Mouse (Mus musculus): ENCODE data around the gene Nfib.

Nfib gene

DNA sequence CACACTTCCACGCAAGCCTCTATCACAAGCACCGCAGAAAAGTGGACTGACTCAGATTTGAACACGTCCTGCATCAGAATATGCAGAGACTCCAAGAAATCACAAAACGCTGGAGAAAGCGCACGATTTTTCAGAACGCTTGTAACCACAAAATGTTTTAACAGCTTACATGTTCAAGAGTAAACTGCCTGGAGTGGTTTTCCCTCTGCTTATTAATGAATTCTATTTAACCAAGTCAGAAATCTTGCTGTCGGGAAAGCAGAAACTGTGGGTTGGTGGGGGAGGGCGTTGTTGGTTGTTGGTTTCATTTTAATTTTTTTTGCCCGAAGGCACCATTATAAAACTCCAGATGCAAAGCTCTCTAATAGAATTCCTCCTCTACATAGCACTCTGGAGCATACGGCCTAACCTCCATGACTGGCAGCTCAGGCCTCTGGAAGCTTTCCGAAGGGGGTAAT is 82.4 kb downstream of the Nfib start:
- no peak for DNase-seq

DNA sequence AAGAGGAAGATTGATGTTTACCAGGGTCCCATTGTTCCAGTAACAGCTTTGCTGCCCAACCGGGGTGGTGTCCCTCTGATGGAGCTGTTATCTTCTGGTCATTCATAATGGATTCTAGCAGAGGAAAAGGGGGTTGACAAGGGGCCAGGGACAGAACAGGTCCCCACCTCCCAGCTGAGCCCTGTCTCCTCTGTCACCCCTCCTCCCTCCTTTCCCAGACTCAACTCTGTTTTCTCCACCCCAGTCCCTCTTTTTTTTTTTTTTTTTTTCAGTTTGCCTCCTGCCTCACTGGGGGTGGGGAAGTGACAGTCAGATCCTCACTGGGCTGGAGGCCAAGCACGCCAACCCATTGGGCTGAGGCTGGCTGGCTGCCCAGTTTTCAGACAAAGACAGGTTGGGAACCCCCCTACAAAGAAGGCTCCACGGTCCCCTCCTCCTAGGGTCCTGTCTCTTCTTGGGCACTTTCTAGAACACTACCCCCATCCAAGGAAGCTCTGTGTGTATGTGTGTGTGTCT is 83.2 kb downstream of the Nfib start:
- peak; percentile 37 for DNase-seq

DNA sequence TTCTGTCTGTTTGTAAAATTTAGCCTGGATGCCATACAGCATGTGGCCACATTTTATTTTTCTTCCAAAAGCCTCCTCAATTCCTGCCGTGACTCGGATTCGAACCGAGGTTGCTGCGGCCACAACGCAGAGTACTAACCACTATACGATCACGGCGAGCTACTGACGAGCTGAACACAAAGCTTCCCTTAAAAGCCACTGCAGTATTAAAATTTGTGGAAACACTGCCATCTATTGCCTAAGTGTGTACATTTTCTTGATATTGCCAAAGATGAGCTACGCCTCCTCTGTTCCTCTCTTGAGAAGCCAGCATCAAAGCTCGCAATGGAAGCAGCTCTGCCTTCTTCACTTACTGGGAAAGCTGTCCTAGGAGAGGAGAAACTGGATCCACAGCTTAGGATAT is 86.0 kb downstream of the Nfib start:
- peak; percentile 55 for DNase-seq

DNA sequence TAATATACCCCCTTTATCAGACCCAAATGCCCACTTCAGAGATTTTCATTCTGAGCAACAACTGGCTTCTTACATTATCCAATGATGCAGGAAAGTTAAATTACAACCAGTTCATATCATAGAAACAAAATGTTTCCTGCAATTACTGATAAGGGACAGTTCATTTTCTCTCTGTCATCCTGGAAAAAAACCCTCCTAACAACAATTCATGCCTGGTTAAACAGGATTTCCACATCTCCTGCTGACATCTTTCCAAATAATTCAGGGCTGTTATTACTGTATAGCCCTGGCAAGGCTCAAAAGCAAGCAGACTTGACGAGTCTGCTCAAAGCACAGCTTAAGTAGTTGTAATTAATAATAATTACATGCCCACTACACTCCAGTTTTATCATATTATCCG is 86.5 kb downstream of the Nfib start:
- no peak for DNase-seq

DNA sequence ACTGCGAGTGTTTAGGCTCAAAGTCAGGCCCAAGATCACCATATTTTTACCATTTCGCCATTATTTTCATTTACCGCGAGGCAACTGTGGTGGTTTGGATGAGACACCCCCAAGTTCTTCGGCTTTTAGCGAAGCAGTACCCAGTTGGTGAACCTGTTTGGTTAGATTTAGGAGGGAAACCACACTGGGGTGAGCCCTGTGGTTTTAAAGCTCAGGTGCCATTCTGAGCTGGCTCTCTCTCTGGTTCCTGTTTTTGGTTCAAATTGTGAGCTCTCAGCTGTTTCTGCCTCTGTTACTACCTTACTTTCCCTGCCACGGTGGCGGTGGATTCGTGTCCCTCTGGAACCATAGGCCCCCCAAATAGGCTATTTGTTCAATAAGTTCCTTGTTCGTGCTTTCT is 88.3 kb downstream of the Nfib start:
- no peak for DNase-seq

DNA sequence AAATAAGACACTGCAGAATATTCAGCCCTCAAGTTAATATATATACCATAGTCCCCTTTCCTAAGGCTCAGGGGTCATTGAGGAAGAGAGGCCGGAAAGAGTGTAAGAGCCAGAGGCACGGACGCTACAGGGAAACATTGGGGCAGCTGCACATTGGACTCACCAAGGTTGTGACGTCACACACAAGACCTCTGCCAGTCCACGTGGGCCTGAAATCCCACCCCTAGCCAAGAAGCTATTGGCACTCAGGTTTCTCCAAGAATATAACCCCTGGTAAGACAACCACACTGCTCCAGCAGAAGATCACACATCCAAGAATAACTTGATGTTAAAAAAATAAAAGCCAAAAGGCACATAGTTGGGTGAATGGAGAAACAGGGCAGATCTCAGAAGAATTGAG is 89.8 kb downstream of the Nfib start:
- no peak for DNase-seq

DNA sequence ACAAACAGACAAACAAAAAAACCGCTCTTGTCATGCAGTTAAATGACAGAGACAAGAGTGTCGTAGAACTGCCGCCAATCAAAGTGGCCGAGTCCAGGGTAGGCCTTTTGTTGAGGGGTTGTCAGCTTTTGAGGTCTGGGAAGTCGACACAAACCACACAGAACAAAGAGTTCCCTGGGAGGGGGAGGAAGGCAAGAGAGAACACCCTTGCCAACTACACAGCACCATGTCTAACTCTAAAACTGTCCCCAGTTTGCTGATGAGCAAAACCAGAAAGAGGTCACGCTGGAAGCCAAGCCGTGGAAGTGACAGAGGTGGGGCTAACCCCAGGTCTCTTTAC is 91.1 kb downstream of the Nfib start:
- no peak for DNase-seq

DNA sequence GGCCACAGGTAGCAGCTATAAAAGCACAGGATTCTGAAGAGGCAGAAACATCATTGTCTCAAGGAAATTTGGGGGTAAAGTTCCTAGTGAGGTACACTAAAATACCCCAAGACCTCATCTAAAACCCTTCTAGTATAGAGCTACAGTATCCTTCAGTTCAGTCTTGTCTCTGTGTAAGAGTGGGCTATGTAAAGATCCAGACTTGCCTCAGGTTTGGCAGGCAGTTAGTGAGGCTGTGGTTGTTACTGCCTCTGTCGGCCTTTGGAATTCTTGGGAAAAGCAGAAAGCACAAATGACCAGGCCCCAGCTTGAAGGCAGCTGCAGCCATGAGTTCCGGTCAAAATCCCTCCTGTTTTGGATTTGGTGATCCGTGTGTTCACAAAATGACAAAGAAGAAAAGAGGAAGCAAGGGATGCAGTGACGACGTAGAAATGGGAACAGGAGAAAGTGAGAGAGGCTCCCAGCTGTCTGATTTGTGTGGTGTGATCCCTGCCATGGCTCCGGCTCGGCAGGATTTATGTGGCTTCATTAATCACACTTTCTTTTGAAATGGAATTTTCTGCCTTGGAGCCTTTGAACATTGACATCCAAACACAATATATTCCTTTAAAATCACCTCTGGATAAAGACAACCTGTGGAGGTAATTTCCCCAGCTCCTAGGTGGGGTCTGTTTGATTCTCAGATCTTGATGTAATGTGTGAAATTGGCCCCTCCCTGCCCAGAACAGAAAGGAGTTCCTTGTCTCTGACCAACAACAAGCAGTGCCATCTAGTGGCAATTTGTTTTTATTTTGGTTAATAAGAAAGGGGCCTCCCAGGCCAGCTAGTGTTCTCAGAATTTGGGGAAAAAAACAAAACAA is 91.7 kb downstream of the Nfib start:
- peak; percentile 88 for DNase-seq

DNA sequence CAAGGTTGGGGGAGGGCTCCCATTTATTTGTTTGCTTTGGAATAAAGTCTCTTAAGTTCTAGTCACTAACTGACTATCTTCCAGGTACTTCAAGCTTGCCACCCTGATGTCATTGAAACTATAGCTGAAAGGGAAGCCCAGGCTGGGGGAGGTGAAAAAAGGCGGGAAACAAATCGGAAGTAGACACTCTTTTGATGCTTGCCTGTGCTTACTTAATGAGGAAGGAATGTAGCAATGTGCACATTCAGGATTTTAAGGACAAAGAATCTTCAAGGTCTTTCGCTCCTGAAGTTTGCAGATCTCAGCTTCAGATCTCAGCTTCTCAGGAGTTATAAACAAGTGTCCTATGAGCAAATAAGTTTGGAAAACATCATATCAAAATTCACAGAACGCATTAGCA is 95.9 kb downstream of the Nfib start:
- no peak for DNase-seq

DNA sequence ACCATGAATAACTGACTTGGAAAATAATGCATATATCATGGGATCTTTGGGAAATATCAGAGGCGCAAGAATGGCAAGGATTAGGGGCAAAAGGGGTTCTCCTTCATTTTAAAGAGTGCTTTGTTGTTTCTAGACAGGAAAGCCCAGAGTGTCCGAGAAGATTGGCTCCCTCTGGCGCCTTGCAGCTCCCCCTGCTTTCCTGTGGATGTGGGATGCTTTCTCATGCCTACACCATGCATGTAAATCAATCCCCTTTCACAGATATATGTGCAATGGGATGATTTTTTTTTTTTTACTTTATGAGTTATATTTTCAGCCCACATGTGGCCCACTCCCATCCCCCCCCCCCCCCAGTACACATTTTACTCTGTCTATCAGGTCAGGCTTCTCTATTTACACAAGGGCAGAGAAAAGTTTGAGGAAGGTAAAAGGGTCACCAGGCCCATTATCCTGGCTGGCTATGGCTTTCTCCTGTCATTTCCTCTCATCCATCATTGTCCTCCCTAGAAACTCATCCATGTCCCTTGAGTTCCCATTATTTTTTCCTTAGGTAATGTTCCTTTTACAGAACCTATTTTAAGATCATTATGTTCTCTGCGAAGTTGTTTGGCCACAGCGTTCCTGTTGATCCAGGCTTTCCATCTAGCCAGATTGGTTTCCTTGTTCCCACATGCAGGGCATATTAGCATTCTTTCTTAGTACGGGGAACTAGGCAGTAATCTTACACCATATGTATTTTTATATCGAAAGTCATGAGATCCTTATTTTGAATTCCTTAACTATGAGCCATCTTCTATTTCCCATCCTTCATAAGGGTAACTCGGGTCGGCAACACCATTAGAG is 96.6 kb downstream of the Nfib start:
- DNase-seq = no peak

DNA sequence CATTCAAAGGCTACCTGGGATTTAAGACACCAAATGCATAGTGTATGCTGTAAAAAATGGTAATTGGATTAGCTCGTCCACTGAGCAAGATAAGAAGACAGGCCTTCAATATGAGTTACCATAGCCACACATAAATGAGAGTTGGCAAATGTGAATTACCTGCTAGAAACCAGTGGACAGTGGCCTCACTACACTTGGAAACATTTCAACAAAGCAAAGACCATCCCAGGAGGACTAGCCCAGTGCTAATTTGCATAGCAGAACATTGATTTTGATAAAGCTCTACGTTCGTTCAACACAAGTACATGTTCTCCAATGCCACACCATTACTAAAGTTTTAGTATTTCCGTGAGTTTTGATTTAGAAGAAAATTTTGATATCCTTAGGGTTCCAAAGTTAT is 98.3 kb downstream of the Nfib start:
- no peak for DNase-seq

DNA sequence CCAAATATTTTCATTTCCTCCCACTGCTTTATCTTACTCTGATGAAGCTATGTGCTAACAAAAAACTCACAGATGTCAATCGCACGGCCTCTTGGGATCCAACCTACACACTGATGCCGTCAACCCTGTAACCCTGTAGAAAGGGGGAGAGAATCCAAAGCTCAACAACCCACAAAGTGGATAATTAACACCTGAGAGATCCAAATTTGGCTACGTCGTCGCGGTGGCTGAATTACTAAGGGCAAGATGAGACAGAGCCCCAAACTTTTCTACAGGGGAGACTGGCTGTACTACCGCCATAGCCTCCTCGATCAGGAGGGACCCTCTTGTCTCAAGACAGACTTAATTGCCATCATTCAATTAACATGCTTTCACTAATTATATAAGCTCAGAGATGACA is 99.2 kb downstream of the Nfib start:
- DNase-seq = no peak

DNA sequence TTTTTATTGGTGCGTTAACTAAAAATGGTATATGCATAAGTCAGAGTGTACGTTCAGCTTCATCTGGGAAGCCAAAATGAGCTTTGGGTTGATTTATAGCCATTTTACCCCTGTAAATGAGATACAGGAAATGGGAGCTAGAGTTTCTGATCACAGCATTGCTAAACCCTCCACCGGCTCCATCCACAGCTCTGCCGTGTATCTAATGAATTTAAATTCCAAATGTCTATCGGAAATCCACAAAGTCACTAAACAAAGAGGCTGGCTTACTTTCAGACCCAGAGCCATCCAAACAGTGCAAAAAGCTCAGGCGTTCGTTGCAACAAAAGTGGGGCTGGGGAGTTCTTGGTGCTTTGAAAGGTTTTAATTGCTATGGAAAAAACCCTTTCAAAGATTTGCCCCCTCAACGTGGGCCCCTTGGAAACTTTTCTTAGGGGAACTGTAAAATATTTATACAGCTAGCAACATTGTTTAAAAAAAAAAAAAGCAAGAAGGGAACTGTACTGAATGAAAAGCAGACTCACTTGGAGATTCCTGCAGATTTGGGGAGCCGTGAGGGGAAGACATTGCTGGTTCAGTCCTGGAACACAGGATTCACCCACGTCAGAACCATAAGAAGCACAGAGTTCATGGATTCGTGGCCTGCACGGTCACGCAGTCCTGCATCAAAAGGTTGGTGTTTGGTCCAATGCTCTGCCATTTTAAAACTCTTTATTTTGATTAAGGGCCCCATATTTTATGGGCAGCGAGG is 100.3 kb downstream of the Nfib start:
- no peak for DNase-seq

DNA sequence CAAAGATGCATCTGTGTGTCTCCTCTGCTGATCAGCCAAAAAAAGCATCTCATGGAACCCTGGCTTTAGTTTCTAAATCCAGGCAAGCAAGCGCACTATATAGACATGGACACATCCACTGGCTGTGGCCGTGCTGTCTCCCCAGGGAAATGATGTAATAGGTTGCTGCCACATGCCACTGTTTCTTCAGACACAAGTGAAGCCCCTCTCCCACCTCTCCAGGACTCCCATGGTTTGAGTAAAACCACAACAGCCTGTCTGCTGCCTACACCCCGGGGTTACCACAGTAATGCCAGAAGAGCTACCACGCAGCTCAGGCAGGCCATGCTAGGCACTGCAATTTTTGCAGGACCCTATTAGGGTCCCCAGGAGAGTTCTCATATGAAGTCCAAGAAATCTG is 101.0 kb downstream of the Nfib start:
- DNase-seq = no peak

DNA sequence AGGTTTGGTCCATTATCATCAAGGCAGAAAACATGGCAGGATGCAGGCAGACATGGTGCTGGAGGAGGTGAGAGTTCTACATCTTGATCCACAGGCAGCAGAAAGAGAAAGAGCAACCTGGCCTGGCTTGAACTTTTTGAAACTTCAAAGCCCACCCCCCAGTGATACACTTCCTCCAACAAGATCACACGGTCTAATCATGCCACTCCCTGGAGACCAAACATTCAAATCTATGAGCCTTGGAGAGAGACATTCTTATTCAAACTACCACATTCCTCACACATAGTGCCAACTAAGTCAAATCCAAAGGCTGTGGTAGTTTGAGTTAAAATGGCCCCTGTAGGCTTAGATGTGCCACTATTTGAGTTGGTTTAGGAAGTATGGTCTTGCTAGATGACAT is 104.9 kb downstream of the Nfib start:
- no peak for DNase-seq

DNA sequence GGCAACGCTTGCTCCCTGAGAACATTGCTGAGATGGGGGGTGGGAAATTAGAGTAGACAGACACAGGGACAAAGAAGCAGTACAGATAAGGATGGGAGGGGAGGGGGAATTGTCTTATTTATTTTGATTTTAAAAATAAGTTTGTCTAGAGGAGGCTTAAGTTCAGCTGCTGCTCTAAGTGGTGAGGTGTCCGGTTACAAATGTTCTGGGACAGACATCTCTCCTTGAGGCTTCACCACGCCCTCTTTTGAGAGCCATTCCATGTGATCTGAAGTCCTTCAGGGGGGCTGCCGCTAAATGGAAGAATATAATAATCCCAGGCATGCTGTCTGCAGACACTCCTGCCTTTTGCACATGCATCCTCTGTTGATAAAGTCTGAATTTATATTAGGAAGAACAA is 107.1 kb downstream of the Nfib start:
- DNase-seq = no peak

DNA sequence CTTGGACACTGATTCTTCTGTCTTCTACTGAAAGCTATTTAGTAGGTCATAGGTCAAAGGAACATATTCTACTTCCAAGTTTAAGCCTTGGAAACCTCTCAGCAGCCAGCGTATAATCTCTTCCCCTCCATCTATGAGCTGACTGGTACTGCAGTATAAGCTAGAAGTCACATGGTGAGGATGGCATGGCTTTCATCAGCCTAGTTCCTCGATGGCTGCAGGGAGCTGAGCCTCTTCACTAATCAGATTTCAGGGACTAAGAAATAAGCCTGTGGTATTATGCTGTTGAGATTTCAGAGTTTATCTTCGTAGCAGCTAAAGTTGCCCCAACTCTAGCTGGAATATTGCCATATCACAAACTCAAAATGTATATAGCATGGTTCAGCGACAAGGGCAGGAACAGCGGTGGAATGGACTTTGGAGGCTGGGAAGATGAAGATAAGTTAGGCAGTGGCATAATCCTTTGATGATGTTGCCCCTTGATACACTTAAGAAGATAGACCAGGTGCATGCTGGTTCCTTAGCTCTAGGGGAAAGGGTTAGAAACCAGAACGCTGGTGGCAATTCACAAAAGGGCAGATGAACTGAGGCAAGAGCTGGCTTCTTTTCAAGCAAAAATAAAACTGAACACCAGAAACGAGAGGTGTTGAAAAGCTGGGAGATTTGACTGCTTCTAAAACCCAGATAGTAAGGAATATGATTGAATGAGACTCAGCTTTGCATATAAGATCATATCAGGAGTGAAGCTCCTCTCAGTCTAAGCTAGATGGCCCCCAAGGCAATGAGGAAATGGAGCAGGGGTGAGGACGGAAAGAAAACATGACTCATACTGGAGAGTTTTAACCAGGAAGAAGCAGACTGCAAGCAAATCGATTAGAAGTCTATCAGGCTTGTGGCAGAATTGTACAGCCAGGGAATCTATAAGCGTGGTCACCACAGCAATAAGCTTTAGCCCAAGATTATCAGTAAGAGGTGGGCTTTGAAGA is 111.6 kb downstream of the Nfib start:
- no peak for DNase-seq

DNA sequence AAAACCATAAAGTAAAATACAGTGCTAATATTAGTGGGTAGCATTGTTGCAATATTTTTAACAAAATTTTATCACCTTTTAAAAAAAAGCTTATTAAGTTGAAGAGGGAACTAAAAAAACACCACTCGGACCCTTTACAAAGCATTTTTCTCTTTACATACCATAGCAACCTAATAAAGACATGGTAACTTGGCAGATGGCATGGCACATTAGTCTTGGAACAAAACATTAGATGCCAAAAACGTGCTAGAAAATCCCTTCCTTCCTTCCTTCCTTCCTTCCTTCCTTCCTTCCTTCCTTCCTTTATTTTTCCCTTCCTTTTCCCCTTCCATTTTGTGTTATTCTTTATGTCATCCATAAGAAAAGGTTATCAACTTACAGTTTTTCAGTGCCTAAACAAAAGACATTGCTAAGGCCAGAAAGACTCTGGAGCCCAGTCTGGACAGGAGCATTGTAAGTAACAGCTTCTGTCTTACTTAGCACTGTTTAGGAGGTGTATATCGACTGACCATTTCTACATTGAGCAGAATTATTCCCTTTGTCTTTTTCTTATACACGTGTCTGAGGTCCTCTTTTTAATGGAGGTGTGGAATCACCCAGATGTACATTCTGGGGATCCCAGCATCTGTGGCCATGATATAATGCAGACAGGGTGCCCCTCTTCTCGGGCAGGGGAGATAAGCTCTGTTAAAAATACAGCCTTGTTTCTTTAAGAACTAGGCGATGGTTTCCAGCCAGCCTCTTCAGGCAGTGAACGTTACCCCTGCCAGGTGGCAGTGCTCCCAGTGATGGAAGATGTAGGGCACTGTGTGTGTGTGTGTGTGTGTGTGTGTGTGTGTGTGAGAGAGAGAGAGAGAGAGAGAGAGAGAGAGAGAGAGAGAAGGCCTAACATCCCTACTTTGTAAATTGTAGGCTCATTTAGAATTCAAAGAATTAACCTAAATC is 113.2 kb downstream of the Nfib start:
- no peak for DNase-seq

DNA sequence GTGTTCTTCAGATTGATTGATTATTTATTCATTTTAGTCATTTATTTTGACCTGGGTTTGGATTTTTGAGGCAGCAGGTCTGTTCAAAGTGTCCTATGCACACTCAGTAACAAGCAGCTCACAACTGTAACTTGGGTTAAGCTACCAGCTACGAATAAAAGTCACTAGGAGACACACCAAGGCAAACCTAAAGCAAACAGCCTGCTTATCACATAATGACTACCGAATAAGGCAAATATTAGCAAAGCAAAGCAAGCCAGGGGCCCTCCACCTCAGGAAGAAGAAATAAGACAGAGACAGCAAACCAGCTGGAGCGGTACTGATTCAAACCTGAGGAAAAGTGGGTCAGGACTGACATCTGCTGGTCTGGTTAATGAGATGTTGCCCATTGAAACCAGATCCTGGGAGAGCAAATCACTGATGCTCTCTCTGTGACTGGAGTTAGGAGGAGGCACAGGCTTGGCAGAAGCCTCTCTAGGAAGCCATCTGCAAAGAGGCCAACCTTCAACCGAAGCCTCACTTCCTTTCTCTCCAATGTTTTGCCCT is 116.1 kb downstream of the Nfib start:
- peak; percentile 68 for DNase-seq

DNA sequence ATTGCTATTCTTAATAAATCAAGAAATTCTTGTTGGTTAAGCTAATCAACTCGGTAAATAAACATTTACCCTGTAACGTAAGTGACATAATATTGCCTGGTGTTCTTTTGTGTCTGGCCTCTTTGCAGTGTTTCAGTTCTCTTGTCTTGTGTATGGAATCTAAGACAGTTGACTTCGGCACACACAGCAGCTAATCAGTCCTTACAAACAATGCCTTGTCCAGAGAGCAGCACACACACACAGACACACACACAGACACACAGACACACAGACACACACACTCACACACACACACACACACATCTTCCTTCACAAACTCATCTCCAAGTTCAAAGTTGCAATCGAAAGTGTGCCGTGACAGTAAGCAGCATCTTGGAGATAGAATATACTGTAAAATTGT is 116.8 kb downstream of the Nfib start:
- no peak for DNase-seq

Measured in embryo, embryonic 11 days (tissue).